Mouse (Mus musculus) forebrain, embryonic 14.5 days (tissue): ENCODE measurements at regions not wholly inside any gene's neighbourhood (a gene's known extent, or its start where the extent isn't known, plus 50 kb on each side); places are given as distances from the start of the nearest gene placed in this dataset.

Experiments used
- ATAC-seq: fragments of 200-750 bp; cut with Nextera tagmentation; 2 replicates; pipeline ENCODE4 v1.8.0; 2017; ENCODE audit warnings: mild to moderate bottlenecking, moderate library complexity
- DNase-seq: peaks from one replicate; pipeline ENCODE4 v3.0.0-alpha.2; 2015; ENCODE audit warnings: low spot score
- H3K27ac ChIP-seq: fragments of 300-500 bp; sonication (generic); 2 replicates; pipeline ENCODE4 v1.5.1; 2014; ENCODE audit warnings: low read depth, mild to moderate bottlenecking, control low read depth, low read length, moderate library complexity
- H3K27me3 ChIP-seq: fragments of 300-500 bp; sonication (generic); replicated peaks from 2 replicates; pipeline ENCODE4 v1.6.1; 2014; ENCODE audit warnings: low read length, control low read depth, mixed read lengths; ENCODE audit not compliant: control insufficient read depth, insufficient read depth
- H3K36me3 ChIP-seq: fragments of 300-500 bp; sonication (generic); 2 replicates; pipeline ENCODE4 v1.6.1; 2014; ENCODE audit warnings: low read length, control low read depth; ENCODE audit not compliant: control insufficient read depth, insufficient read depth
- H3K4me1 ChIP-seq: fragments of 300-500 bp; sonication (generic); 2 replicates; pipeline ENCODE4 v1.6.1; 2014; ENCODE audit warnings: antibody characterized with exemption, low read length, control low read depth; ENCODE audit not compliant: control insufficient read depth, insufficient read depth
- H3K4me2 ChIP-seq: fragments of 300-500 bp; sonication (generic); 2 replicates; pipeline ENCODE4 v1.6.1; 2014; ENCODE audit warnings: mild to moderate bottlenecking, control low read depth, low read length
- H3K4me3 ChIP-seq: fragments of 300-500 bp; sonication (generic); 2 replicates; pipeline ENCODE4 v1.5.1; 2014; ENCODE audit warnings: low read depth, low read length, control low read depth
- H3K9ac ChIP-seq: fragments of 300-500 bp; sonication (generic); 2 replicates; pipeline ENCODE4 v1.6.1; 2014; ENCODE audit warnings: mild to moderate bottlenecking, low read length, control low read depth, moderate library complexity
- H3K9me3 ChIP-seq: fragments of 300-500 bp; sonication (generic); replicated peaks from 2 replicates; pipeline ENCODE4 v1.6.1; 2016; ENCODE audit warnings: low read length, control low read depth, mixed read lengths; ENCODE audit not compliant: control insufficient read depth
- WGBS: fragments of 180-500 bp; shearing (Covaris S2); extraction: QIAGEN DNeasy Blood & Tissue Kit; methylation state at CpG from one replicate; pipeline ENCODE4 v1.1.7; 2014; 5-methylcytosine and 5-hydroxymethylcytosine counted together

DNA sequence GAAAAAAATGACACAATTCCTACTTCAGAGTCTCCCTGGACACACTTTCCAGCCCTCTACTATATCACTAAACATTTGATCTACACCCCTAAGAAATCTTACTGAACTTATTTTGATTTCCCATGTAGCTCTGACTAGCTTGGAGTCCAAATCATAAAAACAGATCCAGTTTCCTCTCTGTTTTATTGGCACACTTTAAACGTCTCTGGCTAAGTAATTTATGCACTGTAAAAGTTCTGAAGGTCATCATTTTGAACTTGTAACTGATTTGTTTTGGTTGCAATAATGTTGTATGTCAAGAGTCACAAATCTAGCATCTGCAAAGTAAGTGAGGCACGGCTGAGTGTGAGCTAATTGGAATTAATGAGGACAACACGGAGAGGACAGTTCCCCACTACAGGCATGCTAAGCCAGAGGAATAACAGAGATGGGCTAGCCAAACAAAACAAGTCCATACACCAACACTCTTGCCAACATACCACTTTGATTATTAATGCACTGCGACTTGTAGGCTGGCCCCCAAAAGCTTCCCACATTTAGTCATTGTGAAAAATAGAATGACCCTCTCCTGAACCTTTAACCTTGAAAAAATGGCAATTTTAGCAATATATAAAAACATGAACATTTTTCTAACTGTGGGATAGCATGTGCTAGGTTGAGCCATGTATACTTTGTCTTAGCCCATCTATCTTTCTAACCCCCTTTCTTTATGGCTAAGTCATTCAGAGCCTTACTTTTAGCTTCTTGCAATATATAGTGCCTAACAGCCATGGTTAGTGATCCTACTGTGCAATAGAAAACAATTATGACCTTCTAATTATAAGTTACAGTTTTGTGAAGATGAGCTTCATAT is 399.3 kb upstream of the Mpdz start:
- Histone ChIP-seq H3K9me3 (no peaks in the 10 kb centered on the region), H3K4me2 (no peak overlapping the region), H3K36me3 (no peaks in the 10 kb centered on the region), H3K27me3 (no peaks in the 10 kb centered on the region), H3K4me1 (no peaks in the 10 kb centered on the region), H3K9ac (no peak overlapping the region), H3K4me3 (no peak overlapping the region), H3K27ac (no peak overlapping the region)
- 68% methylated on average over 4 of the region's 4 CpGs for WGBS
- ATAC-seq: no peak
- DNase-seq: no peak

DNA sequence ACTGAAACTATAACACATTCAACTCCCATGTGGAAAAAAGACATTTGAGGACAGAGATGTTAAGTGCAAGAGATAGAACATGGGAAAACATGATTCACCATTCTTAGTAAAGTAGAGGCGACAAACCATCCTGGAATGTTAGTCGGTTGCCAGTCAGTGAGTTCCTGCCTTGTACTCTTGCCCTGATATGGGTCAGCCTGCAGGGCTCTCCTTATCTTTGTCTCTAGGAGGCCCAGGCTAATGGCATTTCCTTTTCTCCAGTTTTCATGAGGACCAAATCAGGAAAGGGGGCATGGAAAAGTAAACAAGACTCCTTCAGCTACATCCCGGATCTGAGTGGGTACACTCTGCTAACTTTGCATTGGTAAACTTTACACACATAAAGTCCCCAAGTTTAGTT is 387.4 kb upstream of the Mpdz start:
- no peak overlapping the region for H3K9ac ChIP-seq
- ATAC-seq: no peak
- no peaks in the 10 kb centered on the region for H3K27me3 ChIP-seq
- no peak overlapping the region for H3K4me2 ChIP-seq
- no peaks in the 10 kb centered on the region for H3K36me3 ChIP-seq
- no peak overlapping the region for H3K4me3 ChIP-seq
- H3K4me1 ChIP-seq: no peaks in the 10 kb centered on the region
- no peaks in the 10 kb centered on the region for H3K9me3 ChIP-seq
- no peak for DNase-seq
- H3K27ac ChIP-seq: no peak overlapping the region
- WGBS: 83% methylated on average over 3 of the region's 3 CpGs

DNA sequence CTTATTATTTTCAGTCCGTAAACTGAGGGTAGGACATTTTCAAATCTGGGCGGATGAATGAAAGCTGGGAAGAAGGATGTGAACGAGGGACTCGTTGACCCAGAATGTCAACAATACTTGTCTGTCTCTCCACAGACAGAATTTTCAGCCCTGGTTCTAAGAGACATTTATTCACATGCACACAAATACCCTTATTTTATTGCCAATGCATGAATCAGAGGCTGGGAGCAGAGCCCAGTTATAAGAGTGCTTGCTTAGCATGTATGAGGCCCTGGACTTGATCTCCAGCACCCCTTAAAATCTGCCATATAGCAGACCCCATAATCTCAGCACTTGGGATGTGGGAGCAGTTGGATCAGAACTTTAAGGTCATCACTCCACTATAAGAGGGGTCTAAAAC is 384.8 kb upstream of the Mpdz start:
- H3K9me3 ChIP-seq: no peaks in the 10 kb centered on the region
- H3K9ac ChIP-seq: no peak overlapping the region
- ATAC-seq (no peak), DNase-seq (no peak)
- H3K4me2 ChIP-seq: no peak overlapping the region
- H3K4me1 ChIP-seq: no peaks in the 10 kb centered on the region
- WGBS: 84% methylated on average over 4 of the region's 4 CpGs
- H3K27me3 ChIP-seq: no peaks in the 10 kb centered on the region
- no peaks in the 10 kb centered on the region for H3K36me3 ChIP-seq
- H3K27ac ChIP-seq: no peak overlapping the region
- H3K4me3 ChIP-seq: no peak overlapping the region

DNA sequence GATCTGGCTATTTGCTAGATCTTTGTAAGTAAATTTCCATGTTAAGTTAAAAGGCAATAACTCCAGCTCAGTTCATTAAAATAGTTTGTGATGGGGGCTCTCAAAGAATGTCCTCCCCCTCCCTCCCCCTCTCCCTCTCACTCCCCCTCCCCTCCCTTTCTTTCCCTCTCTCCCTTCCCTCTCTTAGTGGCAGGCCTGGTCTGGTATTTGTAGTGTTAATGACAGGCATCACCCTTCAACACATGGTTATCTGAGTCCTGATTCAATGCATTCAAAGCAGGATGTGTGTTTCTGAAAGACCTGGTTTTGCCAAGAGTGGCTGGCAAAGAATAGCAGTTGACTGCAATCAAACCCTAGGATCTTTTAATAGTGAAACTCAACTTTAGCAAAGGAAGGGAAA is 383.4 kb upstream of the Mpdz start:
- H3K9me3 ChIP-seq: no peaks in the 10 kb centered on the region
- no peak overlapping the region for H3K4me2 ChIP-seq
- H3K4me1 ChIP-seq: no peaks in the 10 kb centered on the region
- no peak overlapping the region for H3K4me3 ChIP-seq
- ATAC-seq (no peak), DNase-seq (no peak)
- no peak overlapping the region for H3K27ac ChIP-seq
- H3K9ac ChIP-seq: no peak overlapping the region
- H3K36me3 ChIP-seq: no peaks in the 10 kb centered on the region
- H3K27me3 ChIP-seq: no peaks in the 10 kb centered on the region

DNA sequence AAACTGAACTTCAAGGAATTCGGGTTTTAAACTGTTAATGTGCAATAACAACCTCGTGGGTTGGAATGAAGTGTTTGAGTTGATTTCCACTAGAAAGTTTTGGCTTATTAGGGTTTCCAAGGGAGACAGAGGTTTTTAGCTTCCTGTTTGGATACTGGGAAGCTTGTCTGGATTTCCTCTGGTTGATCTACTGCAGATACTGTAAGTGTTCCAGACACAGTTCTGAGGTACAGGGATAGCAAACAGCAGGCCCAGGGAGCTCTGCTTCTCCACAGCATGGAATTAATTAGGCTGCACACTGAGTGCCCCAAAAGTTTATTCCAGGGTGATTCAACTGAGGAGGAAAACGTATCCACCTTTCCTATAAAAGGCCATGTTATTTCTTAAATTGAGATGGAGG is 381.0 kb upstream of the Mpdz start:
- no peak overlapping the region for H3K27ac ChIP-seq

DNA sequence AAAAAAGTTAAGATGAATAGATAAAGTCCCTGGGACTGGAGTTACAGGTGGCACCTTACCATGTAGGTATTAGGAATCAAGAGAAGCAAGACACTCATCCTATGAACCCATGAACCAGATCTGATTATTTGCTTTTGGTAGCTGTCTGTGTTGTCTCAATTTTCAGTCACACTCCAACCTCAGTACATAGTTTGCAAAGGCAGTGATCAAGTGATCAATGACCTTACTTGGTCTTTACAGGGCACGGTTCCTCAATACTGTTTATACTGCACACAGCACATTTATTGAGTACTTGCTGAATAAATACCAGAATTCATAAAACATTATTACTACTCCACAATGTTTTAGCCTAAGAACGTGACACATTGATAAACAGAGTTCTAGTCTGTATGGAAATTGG is 346.7 kb upstream of the Mpdz start:
- no peak for DNase-seq
- H3K27me3 ChIP-seq: no peaks in the 10 kb centered on the region
- 95% methylated on average over 2 of the region's 2 CpGs for WGBS
- no peaks in the 10 kb centered on the region for H3K36me3 ChIP-seq
- no peak overlapping the region for H3K9ac ChIP-seq
- no peak overlapping the region for H3K27ac ChIP-seq
- H3K4me2 ChIP-seq: no peak overlapping the region
- no peaks in the 10 kb centered on the region for H3K9me3 ChIP-seq
- no peaks in the 10 kb centered on the region for H3K4me1 ChIP-seq
- no peak overlapping the region for H3K4me3 ChIP-seq
- no peak for ATAC-seq

More for the DNA sequence above, 381.0 kb upstream of the Mpdz start:
- Histone ChIP-seq H3K27me3 (no peaks in the 10 kb centered on the region), H3K9me3 (no peaks in the 10 kb centered on the region), H3K36me3 (no peaks in the 10 kb centered on the region), H3K4me1 (no peaks in the 10 kb centered on the region), H3K4me2 (no peak overlapping the region), H3K4me3 (no peak overlapping the region), H3K9ac (no peak overlapping the region)
- no peak for DNase-seq
- no peak for ATAC-seq
- 82% methylated on average over 3 of the region's 3 CpGs for WGBS

DNA sequence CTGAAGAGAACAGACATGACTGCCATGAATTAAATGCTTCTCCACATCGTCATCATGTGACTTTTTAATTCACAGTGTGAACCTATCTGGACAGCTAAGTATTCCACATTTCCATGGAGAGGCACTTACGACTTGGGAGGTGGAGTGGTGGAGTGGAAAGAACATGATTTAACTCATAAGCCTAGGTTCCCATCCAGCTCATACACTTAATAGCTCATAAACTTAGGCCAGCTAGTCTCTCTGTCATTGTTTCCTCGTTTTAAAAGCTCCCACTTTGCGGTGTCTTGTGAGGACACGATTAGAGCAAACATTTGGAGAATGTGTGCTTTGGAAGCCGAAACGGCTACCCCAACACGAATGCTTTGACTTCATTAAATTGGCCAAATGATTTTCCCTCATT is 346.0 kb upstream of the Mpdz start:
- no peak overlapping the region for H3K27ac ChIP-seq
- no peak overlapping the region for H3K4me3 ChIP-seq
- no peaks in the 10 kb centered on the region for H3K4me1 ChIP-seq
- no peak overlapping the region for H3K4me2 ChIP-seq
- 83% methylated on average over 8 of the region's 8 CpGs for WGBS
- H3K9ac ChIP-seq: no peak overlapping the region
- DNase-seq (no peak), ATAC-seq (no peak)
- H3K36me3 ChIP-seq: no peaks in the 10 kb centered on the region
- no peaks in the 10 kb centered on the region for H3K27me3 ChIP-seq
- no peaks in the 10 kb centered on the region for H3K9me3 ChIP-seq

DNA sequence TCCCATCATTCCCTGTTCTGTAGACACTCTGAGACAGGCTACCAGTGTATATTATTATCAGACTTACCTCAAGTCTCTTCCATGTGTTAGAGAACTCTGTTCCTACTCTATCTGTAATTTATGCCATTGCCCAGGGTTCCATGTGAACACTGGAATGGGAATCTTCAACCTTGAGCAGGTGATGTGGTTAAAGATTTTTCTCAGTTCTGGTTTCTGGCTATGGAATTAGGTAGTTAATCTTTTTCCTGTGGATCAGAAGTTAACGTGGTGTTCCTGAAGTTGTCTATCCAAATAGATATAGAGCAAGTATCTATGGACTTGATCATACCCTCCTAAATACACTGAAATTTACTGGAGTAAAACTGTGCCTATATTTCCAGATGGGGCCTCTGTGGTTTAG is 339.4 kb upstream of the Mpdz start:
- Histone ChIP-seq H3K9ac (no peak overlapping the region), H3K27me3 (no peaks in the 10 kb centered on the region), H3K4me1 (no peaks in the 10 kb centered on the region), H3K27ac (no peak overlapping the region), H3K4me2 (no peak overlapping the region), H3K9me3 (no peaks in the 10 kb centered on the region), H3K36me3 (no peaks in the 10 kb centered on the region), H3K4me3 (no peak overlapping the region)
- WGBS: 83% methylated on average over 1 of the region's 1 CpGs
- ATAC-seq (no peak), DNase-seq (no peak)

DNA sequence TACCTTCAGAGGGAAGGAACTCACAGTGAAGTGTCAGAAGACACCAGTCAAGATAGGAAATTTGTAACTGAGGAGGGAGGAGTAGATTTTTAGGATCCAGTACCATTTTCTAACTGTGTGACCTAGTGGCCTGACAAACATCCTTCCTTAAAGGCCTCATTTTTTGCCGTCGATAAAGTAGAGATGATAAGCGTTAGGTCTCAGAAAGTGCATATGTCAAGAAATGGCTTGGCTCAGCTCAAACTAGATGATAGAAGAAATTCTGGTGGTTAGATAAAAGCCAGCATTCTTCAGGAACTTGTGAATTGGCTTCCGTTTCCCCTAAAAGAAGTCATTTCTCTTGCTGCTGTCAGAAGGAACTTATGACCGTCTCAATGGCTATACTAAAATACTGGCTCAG is 324.1 kb upstream of the Mpdz start:
- DNase-seq: no peak

More for the DNA sequence above, 324.1 kb upstream of the Mpdz start:
- no peak overlapping the region for H3K4me2 ChIP-seq
- no peak overlapping the region for H3K4me3 ChIP-seq
- no peaks in the 10 kb centered on the region for H3K9me3 ChIP-seq
- no peak overlapping the region for H3K9ac ChIP-seq
- no peak for ATAC-seq
- peaks cover 13% of the 10 kb centered on the region for H3K4me1 ChIP-seq
- WGBS: 98% methylated on average over 5 of the region's 5 CpGs
- no peak overlapping the region for H3K27ac ChIP-seq
- no peaks in the 10 kb centered on the region for H3K27me3 ChIP-seq
- no peaks in the 10 kb centered on the region for H3K36me3 ChIP-seq
